Mouse (Mus musculus) adrenal gland, adult 2 months (tissue): ENCODE results near the gene Mthfd1l. TPM values are rescaled to one million over a fixed set of nuclear protein-coding genes. Genes with fewer than 3 reads are reported as not detected.

Experiments used
- DNase-seq: peaks from one replicate; pipeline ENCODE4 v3.0.0; 2021
- polyA plus RNA-seq: library from polyadenylated mRNA; depleted of rRNA; stranded (reverse); fragments of >200 nt; gene quantifications from 2 replicates; pipeline ENCODE4 v1.2.3, GENCODE M21; 2012; rRNA removed
- total RNA-seq, 2 experiments: library from RNA; stranded (reverse); gene quantifications; 2 replicates each; pipeline ENCODE4 v1.2.3; 2021

Gene Mthfd1l
- total and polyA plus RNA-seq, 3 experiments, result 2.3 to 5.4 (median 2.7) TPM

DNA sequence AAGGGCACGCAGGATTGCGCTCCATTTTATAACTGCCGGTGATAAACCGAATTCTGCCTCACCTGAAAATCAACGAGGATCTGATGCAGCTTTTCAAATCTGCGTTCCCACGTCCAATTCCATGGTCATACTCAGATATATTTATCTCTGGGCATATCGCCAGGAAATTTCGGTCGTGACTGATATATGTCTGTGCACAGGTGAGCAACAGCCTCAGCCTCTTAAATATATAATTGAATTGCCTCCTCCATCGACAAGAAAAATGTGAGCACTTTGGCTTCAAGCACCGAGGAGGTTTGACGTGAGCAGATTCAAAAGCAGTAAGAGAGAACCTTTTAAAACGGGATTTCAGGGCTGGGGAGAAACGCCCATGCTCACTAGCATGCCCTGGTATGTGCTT lies 236.1 kb downstream of the Mthfd1l start:
- no peak for DNase-seq

DNA sequence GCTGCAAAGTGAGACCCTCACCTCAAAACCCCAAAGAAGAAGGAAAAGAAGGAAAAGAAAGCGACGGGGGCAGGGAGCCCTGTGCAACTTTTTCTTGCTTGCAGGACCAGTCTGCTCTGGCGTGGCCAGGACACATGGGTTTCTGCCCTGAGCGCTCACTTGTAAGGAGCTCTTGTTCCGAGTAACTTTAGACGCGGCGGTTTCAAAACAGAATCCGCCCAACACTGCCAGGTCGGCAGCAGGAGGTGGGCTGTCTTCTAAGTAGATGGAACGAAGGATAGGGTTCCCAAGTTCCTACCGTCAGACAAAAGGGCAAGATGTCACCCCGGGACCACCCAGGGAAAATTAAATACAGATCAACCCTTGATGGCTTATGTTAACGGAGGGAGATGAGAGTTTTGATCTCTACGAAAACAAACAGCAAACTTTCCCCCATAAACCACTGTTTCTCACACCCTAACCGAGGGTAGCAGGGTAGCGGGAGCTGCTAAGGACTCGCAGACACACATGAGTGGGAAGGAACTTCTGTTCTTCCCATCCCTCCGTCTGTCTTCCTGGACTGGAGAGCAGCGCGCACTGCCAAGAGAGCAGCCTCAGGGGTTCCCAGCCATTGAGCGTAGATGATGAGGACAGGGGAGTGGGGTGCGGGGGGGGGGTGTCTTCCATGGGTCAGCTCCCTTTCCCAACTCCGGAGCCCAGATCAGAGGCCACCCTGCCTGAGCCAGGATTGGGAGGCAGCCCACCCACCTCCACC lies 237.6 kb downstream of the Mthfd1l start:
- DNase-seq, result no peak

DNA sequence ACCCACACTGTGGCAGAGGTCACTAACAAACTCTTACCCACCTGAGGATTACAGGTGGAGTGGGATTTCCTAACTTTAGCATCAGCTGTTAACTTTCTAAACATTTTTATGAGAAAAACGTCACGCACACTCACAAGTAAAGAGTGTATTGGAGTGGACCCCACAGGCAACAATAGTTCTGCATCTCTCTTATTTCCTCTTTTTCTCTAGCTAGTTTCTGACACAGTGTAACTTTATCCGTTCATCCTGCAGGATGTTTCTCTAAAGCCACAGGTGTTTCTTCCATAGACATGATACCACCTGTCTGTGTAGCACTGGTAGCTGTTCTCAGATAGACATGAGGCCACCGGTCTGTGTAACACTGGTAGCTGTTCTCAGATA lies 238.1 kb downstream of the Mthfd1l start:
- DNase-seq, result no peak

Other genes with a start within 250 kb of the Mthfd1l start
- 1 to 10 TPM; 5.0 to 5.8 TPM for gene Plekhg1, start 232.8 kb upstream of the Mthfd1l start, total RNA-seq
- 1.5 and 1.7 TPM in 2 replicates for gene Plekhg1, start 232.8 kb upstream of the Mthfd1l start, polyA plus RNA-seq